Mouse (Mus musculus) forebrain, postnatal 0 days (tissue): ENCODE data around the gene Naa60. TPM values are rescaled to one million over a fixed set of nuclear protein-coding genes. Genes with fewer than 3 reads are reported as not detected.

Experiments used
- ATAC-seq: fragments of 200-750 bp; cut with Nextera tagmentation; 2 replicates; pipeline ENCODE4 v1.8.0; 2017; ENCODE audit warnings: mild to moderate bottlenecking, moderate library complexity
- DNase-seq: peaks from one replicate; pipeline ENCODE4 v3.0.0-alpha.2; 2015
- H3K27ac ChIP-seq: fragments of 300-500 bp; sonication (generic); 2 replicates; pipeline ENCODE4 v1.5.1; 2014; ENCODE audit warnings: low read depth, mild to moderate bottlenecking, antibody characterized with exemption, low read length, moderate library complexity, mixed read lengths
- H3K27me3 ChIP-seq: fragments of 300-500 bp; sonication (generic); 2 replicates; pipeline ENCODE4 v1.6.1; 2014; ENCODE audit warnings: mild to moderate bottlenecking, low read length, mixed read lengths; ENCODE audit not compliant: insufficient read depth
- H3K36me3 ChIP-seq: fragments of 300-500 bp; sonication (generic); 2 replicates; pipeline ENCODE4 v1.6.1; 2014; ENCODE audit warnings: mild to moderate bottlenecking, moderate library complexity; ENCODE audit not compliant: insufficient read depth
- H3K4me1 ChIP-seq: fragments of 300-500 bp; sonication (generic); 2 replicates; pipeline ENCODE4 v1.6.1; 2014; ENCODE audit warnings: antibody characterized with exemption; ENCODE audit not compliant: insufficient read depth
- H3K4me2 ChIP-seq: fragments of 300-500 bp; sonication (generic); 2 replicates; pipeline ENCODE4 v1.6.1; 2014; ENCODE audit warnings: low read depth, mild to moderate bottlenecking, moderate library complexity
- H3K4me3 ChIP-seq: fragments of 300-500 bp; sonication (generic); 2 replicates; pipeline ENCODE4 v1.5.1; 2014; ENCODE audit warnings: low read depth, low read length, mixed read lengths
- H3K9ac ChIP-seq: fragments of 300-500 bp; sonication (generic); 2 replicates; pipeline ENCODE4 v1.6.1; 2014; ENCODE audit warnings: mild to moderate bottlenecking
- H3K9me3 ChIP-seq: fragments of 300-500 bp; sonication (generic); 2 replicates; pipeline ENCODE4 v1.6.1; 2016; ENCODE audit warnings: low read length
- CTCF ChIP-seq: sonication (generic); IDR thresholded peaks from 2 replicates; pipeline ENCODE4 v1.5.1; 2016; ENCODE audit warnings: antibody characterized with exemption, control low read depth, low read depth
- WGBS: fragments of 180-500 bp; shearing (Covaris S2); extraction: QIAGEN DNeasy Blood & Tissue Kit; methylation state at CpG from one replicate; pipeline ENCODE4 v1.1.7; 2014; 5-methylcytosine and 5-hydroxymethylcytosine counted together
- microRNA-seq, 2 experiments: library from miRNA; unstranded; fragments of <30 nt; microRNA quantifications; one replicate each; pipeline ENCODE4; 2016
- polyA plus RNA-seq: library from polyadenylated mRNA; unstranded; fragments of >200 nt; fragmentation: Nextera tagmentation; extraction: Ambion mirVana; gene quantifications from 2 replicates; pipeline ENCODE4 v1.2.1, GENCODE M21; 2015
- total RNA-seq: library from RNA; depleted of rRNA; stranded (reverse); fragments of >200 nt; gene quantifications from 2 replicates; pipeline ENCODE4 v1.2.3, GENCODE M21; 2014; rRNA removed

The Naa60 gene
- total and polyA plus RNA-seq, 2 experiments from 2014 or later = 81.1 to 97.1 TPM

- TF ChIP-seq CTCF = no peak
- Histone ChIP-seq H3K36me3 (peaks cover 75% of the 10 kb centered on the region), H3K9ac (no peak overlapping the region), H3K4me1 (no peaks in the 10 kb centered on the region), H3K27me3 (no peaks in the 10 kb centered on the region), H3K4me2 (no peak overlapping the region), H3K27ac (no peak overlapping the region), H3K4me3 (no peak overlapping the region), H3K9me3 (no peaks in the 10 kb centered on the region)
- ATAC-seq (no peak), DNase-seq (no peak)
- 95% methylated on average over 4 of the region's 4 CpGs for WGBS
Measured at GRCm38 (mm10) chr16:3934701-3935100, 62.5 kb downstream of the Naa60 start.

- no peak for TF ChIP-seq CTCF
- H3K27me3 ChIP-seq = no peaks in the 10 kb centered on the region
- H3K4me3 ChIP-seq = no peak overlapping the region
- no peak overlapping the region for H3K27ac ChIP-seq
- H3K9ac ChIP-seq = no peak overlapping the region
- ATAC-seq (no peak), DNase-seq (no peak)
- WGBS = 96% methylated on average over 1 of the region's 1 CpGs
- no peaks in the 10 kb centered on the region for H3K36me3 ChIP-seq
- H3K4me2 ChIP-seq = no peak overlapping the region
- H3K9me3 ChIP-seq = no peaks in the 10 kb centered on the region
- H3K4me1 ChIP-seq = no peaks in the 10 kb centered on the region
Measured at GRCm38 (mm10) chr16:3951141-3951540, 79.0 kb downstream of the Naa60 start.

Small RNA genes within 50 kb of the gene (microRNA-seq; reads per million reads assigned to microRNA genes)
- gene Gm23493 = 0 reads per million in 2 experiments

Other genes starting within 250 kb of the Naa60 start
- not detected in 2 replicates for gene Mefv, start 154.3 kb upstream of the Naa60 start, total RNA-seq
- gene Mefv, start 154.3 kb upstream of the Naa60 start, polyA plus RNA-seq = not detected in 2 replicates
- gene Zfp263, start 128.3 kb upstream of the Naa60 start, total RNA-seq = 36.4 and 37.1 TPM in 2 replicates
- 25.1 and 36.4 TPM in 2 replicates for gene Zfp263, start 128.3 kb upstream of the Naa60 start, polyA plus RNA-seq
- not detected in 2 replicates for gene Olfr15, start 41.5 kb upstream of the Naa60 start, total RNA-seq
- not detected in 2 replicates for gene Olfr15, start 41.5 kb upstream of the Naa60 start, polyA plus RNA-seq
- gene Zfp174, start 25.1 kb upstream of the Naa60 start, total RNA-seq = 3.9 and 4.4 TPM in 2 replicates
- 1.2 and 1.9 TPM in 2 replicates for gene Zfp174, start 25.1 kb upstream of the Naa60 start, polyA plus RNA-seq
- gene Zfp597, start 12.2 kb downstream of the Naa60 start, total RNA-seq = 38.2 and 54.8 TPM in 2 replicates
- gene Zfp597, start 12.2 kb downstream of the Naa60 start, polyA plus RNA-seq = 6.5 and 10.4 TPM in 2 replicates
- gene Gm20695, start 12.3 kb downstream of the Naa60 start, total RNA-seq = 5.6 and 10.3 TPM in 2 replicates
- 0.87 and 2.4 TPM in 2 replicates for gene Gm20695, start 12.3 kb downstream of the Naa60 start, polyA plus RNA-seq
- 5.5 and 10.3 TPM in 2 replicates for gene 1700037C18Rik, start 36.3 kb downstream of the Naa60 start, total RNA-seq
- gene 1700037C18Rik, start 36.3 kb downstream of the Naa60 start, polyA plus RNA-seq = 12.2 and 13.6 TPM in 2 replicates
- gene Cluap1, start 36.4 kb downstream of the Naa60 start, total RNA-seq = 36.9 and 52.6 TPM in 2 replicates
- gene Cluap1, start 36.4 kb downstream of the Naa60 start, polyA plus RNA-seq = 45.2 and 48.1 TPM in 2 replicates
- gene Nlrc3, start 104.3 kb downstream of the Naa60 start, total RNA-seq = 0.76 and 0.77 TPM in 2 replicates
- gene Nlrc3, start 104.3 kb downstream of the Naa60 start, polyA plus RNA-seq = 0.28 and 0.62 TPM in 2 replicates
- gene Slx4, start 131.4 kb downstream of the Naa60 start, total RNA-seq = 46.0 and 50.7 TPM in 2 replicates
- 11.8 and 17.7 TPM in 2 replicates for gene Slx4, start 131.4 kb downstream of the Naa60 start, polyA plus RNA-seq
- not detected in 2 replicates for gene Dnase1, start 164.6 kb downstream of the Naa60 start, total RNA-seq
- 1.3 and 3.1 TPM in 2 replicates for gene Dnase1, start 164.6 kb downstream of the Naa60 start, polyA plus RNA-seq
- 41.7 and 43.3 TPM in 2 replicates for gene Trap1, start 205.5 kb downstream of the Naa60 start, total RNA-seq
- gene Trap1, start 205.5 kb downstream of the Naa60 start, polyA plus RNA-seq = 43.3 and 43.5 TPM in 2 replicates